Mouse (Mus musculus) bone marrow, adult 2 months (tissue): ENCODE data around the gene Tbc1d10c.

ENCODE experiments used
- CTCF ChIP-seq: fragments of 200-500 bp; IDR thresholded peaks from 2 replicates; pipeline ENCODE4 v1.5.1; 2011; ENCODE audit warnings: low read length, control low read depth; ENCODE audit not compliant: control insufficient read depth, insufficient read depth
- POLR2A ChIP-seq: fragments of 200-500 bp; IDR thresholded peaks from 2 replicates; pipeline ENCODE4 v1.6.1; 2011; ENCODE audit warnings: low read depth, mild to moderate bottlenecking, control low read depth, low read length, borderline replicate concordance; ENCODE audit not compliant: control insufficient read depth

GRCm38 (mm10) chr19:4203148-4203547, 12.1 kb upstream of the Tbc1d10c start:
- peak; percentile 15; the same call in 1 of the 2 replicates for TF ChIP-seq CTCF
- no peak for TF ChIP-seq POLR2A
